Mouse (Mus musculus) hindbrain, embryonic 11.5 days (tissue): ENCODE measurements around the gene Ndufa5. TPM values are rescaled to one million over a fixed set of nuclear protein-coding genes. Genes with fewer than 3 reads are reported as not detected.

Experiments
- ATAC-seq: fragments of 200-750 bp; cut with Nextera tagmentation; 2 replicates; pipeline ENCODE4 v1.8.0; 2017; ENCODE audit warnings: mild to moderate bottlenecking, moderate TSS enrichment, moderate library complexity; ENCODE audit not compliant: low FRiP score
- DNase-seq: peaks from one replicate; pipeline ENCODE4 v3.0.0-alpha.2; 2015; ENCODE audit warnings: low spot score
- H3K27ac ChIP-seq: fragments of 300-500 bp; sonication (generic); 2 replicates; pipeline ENCODE4 v1.5.1; 2014; ENCODE audit warnings: mild to moderate bottlenecking, low read depth, low read length
- H3K27me3 ChIP-seq: fragments of 300-500 bp; sonication (generic); 2 replicates; pipeline ENCODE4 v1.6.1; 2014; ENCODE audit warnings: mild to moderate bottlenecking, low read length, moderate library complexity, mixed read lengths; ENCODE audit not compliant: control insufficient read depth, insufficient read depth
- H3K36me3 ChIP-seq: fragments of 300-500 bp; sonication (generic); 2 replicates; pipeline ENCODE4 v1.6.1; 2014; ENCODE audit warnings: mild to moderate bottlenecking, low read length, moderate library complexity, mixed read lengths; ENCODE audit not compliant: control insufficient read depth, insufficient read depth
- H3K4me1 ChIP-seq: fragments of 300-500 bp; sonication (generic); replicated peaks from 2 replicates; pipeline ENCODE4 v1.6.1; 2014; ENCODE audit warnings: low read length, mixed read lengths; ENCODE audit not compliant: control insufficient read depth, insufficient read depth
- H3K4me2 ChIP-seq: fragments of 300-500 bp; sonication (generic); replicated peaks from 2 replicates; pipeline ENCODE4 v1.6.1; 2014; ENCODE audit warnings: mild to moderate bottlenecking, low read depth, low read length
- H3K4me3 ChIP-seq: fragments of 300-500 bp; sonication (generic); 2 replicates; pipeline ENCODE4 v1.5.1; 2014; ENCODE audit warnings: low read depth, low read length
- H3K9ac ChIP-seq: fragments of 300-500 bp; sonication (generic); 2 replicates; pipeline ENCODE4 v1.6.1; 2014; ENCODE audit warnings: low read depth, low read length
- H3K9me3 ChIP-seq: fragments of 300-500 bp; sonication (generic); 2 replicates; pipeline ENCODE4 v1.6.1; 2016; ENCODE audit warnings: low read length; ENCODE audit not compliant: control insufficient read depth
- WGBS: fragments of 180-500 bp; shearing (Covaris S2); extraction: QIAGEN DNeasy Blood & Tissue Kit; methylation state at CpG from one replicate; pipeline ENCODE4 v1.1.7; 2014; 5-methylcytosine and 5-hydroxymethylcytosine counted together
- polyA plus RNA-seq: library from polyadenylated mRNA; unstranded; fragments of >200 nt; fragmentation: Nextera tagmentation; extraction: Ambion mirVana; gene quantifications from 2 replicates; pipeline ENCODE4 v1.2.1, GENCODE M21; 2014

Ndufa5 gene
- polyA plus RNA-seq, 1 experiment from 2014 or later: 255 TPM

DNA sequence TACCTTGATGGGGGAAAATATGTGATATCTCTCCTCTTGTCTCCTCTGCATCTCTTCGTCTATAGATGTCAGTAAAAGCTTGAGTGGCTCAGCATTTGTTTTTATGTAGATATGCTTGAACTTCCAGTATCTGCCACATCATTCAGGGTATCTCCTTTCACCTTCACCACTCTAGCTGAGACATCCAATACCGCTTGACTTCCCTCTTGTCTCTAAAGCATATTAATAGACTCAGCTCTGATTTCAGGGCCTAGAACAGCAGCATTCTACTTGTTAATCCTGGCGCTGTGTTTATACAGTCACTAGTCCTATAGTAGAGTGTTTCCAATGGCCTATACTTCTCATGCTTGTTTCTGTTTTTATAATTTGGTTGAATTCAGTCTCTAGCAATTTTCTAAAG is 5.0 kb upstream of the Ndufa5 start:
- 85% methylated on average over 3 of the region's 3 CpGs for WGBS
- no peaks in the 10 kb centered on the region for H3K4me1 ChIP-seq
- no peaks in the 10 kb centered on the region for H3K9me3 ChIP-seq
- no peak for DNase-seq
- H3K4me2 ChIP-seq: no peak overlapping the region
- H3K36me3 ChIP-seq: no peaks in the 10 kb centered on the region
- no peak for ATAC-seq
- H3K9ac ChIP-seq: no peak overlapping the region
- H3K27ac ChIP-seq: no peak overlapping the region
- no peaks in the 10 kb centered on the region for H3K27me3 ChIP-seq
- H3K4me3 ChIP-seq: no peak overlapping the region

DNA sequence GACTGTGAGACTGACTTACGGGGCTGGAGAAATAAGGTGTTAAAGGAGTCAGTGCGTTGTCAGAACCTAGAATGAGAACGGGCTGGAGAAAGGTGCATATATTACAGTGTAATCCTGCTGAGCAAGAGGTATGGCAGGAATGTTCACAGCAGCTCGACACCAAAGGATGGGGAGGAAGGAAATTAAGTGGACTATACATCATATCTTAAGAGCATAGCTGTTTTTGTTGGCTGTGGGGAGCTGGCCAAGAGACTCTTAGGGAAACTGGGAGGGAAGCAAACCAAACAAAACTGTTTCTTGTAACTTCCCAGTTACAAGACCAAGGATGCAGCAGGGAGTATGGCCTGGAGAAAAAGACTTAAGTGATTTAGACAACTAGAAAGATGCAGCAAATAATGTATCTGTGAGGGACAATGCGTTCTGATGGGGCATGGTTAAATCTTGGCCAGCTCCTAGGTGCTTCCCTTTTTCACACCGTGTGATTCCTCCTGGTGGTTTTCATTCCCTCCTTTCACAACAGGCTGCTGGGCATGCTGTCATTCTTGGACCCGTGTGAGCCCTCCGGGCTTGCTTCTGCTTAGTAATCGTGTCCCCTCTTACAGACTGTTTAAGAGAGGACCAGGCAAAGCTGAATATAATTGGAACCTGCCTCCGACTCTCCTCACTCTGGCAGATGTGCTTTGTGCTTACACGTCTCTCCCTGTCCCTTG is 3.1 kb upstream of the Ndufa5 start:
- no peak overlapping the region for H3K9ac ChIP-seq
- H3K4me2 ChIP-seq: peak overlapping the region; percentile 18
- no peaks in the 10 kb centered on the region for H3K27me3 ChIP-seq
- WGBS: 56% methylated on average over 11 of the region's 11 CpGs
- H3K36me3 ChIP-seq: no peaks in the 10 kb centered on the region
- no peak overlapping the region for H3K27ac ChIP-seq
- H3K4me1 ChIP-seq: no peaks in the 10 kb centered on the region
- H3K9me3 ChIP-seq: no peaks in the 10 kb centered on the region
- no peak for DNase-seq
- H3K4me3 ChIP-seq: no peak overlapping the region
- no peak for ATAC-seq

DNA sequence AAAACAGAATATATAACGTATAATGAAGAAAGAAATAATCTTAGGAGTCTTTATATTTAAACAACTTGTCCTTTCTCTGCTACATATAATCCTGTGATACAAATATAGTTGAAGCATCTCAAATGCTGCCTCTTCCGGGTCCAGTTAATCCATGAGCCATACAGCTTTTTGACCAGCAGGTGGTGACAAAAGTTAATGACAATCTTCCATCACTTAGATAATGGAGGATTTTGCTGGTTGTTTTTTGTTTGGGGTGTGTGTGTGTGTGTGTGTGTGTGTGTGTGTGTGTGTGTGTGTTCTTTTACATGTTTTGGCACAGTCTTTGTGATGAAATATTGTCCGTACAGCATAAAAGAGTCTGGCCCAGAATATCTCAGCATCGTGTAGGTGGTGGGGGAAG is 2.4 kb upstream of the Ndufa5 start:
- H3K4me1 ChIP-seq: no peaks in the 10 kb centered on the region
- H3K27ac ChIP-seq: no peak overlapping the region
- H3K36me3 ChIP-seq: no peaks in the 10 kb centered on the region
- DNase-seq (peak; percentile 62), ATAC-seq (no peak)
- peak overlapping the region; percentile 18; the same call in 1 of the 2 replicates for H3K4me2 ChIP-seq
- no peak overlapping the region for H3K9ac ChIP-seq
- no peaks in the 10 kb centered on the region for H3K27me3 ChIP-seq
- no peak overlapping the region for H3K4me3 ChIP-seq
- WGBS: 23% methylated on average over 4 of the region's 4 CpGs
- no peaks in the 10 kb centered on the region for H3K9me3 ChIP-seq

DNA sequence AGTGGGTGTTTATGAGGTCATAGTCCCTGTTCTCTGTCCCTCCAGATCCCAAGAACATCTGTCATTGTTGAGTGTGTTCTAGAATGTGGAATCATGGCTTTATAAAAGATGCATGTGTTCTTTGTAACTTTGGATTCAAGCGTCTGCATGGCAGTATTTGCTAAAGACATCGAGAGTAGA is 141 bp upstream of the Ndufa5 start, which contains the start of gene Asb15:
Asb15 (plus strand) TSS at position 81 of the 180 bp plus-strand sequence.
- Histone ChIP-seq H3K27me3 (no peaks in the 10 kb centered on the region), H3K27ac (no peak within 1 kb of the TSS), H3K4me3 (peak within 1 kb of the TSS; percentile 66), H3K9me3 (no peaks in the 10 kb centered on the region), H3K4me1 (no peaks in the 10 kb centered on the region), H3K9ac (peak within 1 kb of the TSS; percentile 58), H3K4me2 (peak within 1 kb of the TSS; percentile 51), H3K36me3 (no peaks in the 10 kb centered on the region)
- peak; percentile 4 for DNase-seq
- peak; percentile 31; the same call in 1 of the 2 replicates for ATAC-seq
- 55% methylated on average over 2 of the region's 2 CpGs for WGBS

DNA sequence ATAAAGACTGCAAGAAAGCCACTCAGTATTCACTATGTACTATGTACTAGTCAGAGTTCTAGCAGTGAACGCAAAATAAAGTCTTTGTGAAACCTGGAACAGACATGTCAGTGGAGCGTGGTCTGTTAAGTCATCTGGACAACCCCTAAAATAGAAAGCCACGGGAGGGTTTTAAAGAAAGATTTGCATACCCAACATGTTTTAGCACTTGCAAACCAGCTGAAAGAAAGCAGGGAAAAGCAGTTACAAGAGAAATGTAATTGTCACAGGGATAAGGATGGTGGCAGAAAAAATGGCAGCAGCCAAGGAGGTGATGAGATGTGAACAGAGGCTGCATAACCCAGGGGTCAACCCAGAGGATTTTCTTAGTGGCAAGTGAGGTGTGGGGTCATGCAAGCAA is 2.1 kb downstream of the Ndufa5 start:
- Histone ChIP-seq H3K36me3 (no peaks in the 10 kb centered on the region), H3K4me2 (no peak overlapping the region), H3K9me3 (no peaks in the 10 kb centered on the region), H3K4me1 (no peaks in the 10 kb centered on the region), H3K9ac (no peak overlapping the region), H3K27me3 (no peaks in the 10 kb centered on the region), H3K27ac (no peak overlapping the region), H3K4me3 (no peak overlapping the region)
- 89% methylated on average over 3 of the region's 3 CpGs for WGBS
- DNase-seq (no peak), ATAC-seq (no peak)

DNA sequence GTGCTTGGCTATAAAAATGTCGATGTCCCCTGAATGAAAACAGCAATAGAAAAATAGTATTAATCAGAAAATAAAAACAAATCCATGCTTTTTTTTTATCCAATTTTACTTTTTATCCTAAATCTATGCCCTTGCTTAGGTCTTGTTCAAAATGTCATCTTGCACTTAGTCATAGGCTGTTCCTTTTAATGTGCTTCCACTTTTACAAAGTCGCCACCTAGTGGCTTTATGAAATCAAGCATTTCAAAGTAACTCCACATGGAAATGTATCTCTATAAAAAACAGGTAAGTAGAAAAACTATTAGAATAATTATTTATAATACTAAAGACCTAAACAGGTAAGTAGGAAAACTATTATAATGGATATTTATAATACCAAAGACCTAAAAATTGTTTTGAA is 11.6 kb downstream of the Ndufa5 start:
- Histone ChIP-seq H3K9me3 (no peaks in the 10 kb centered on the region), H3K36me3 (no peaks in the 10 kb centered on the region), H3K9ac (no peak overlapping the region), H3K4me3 (no peak overlapping the region), H3K27ac (no peak overlapping the region), H3K4me2 (no peak overlapping the region), H3K27me3 (no peaks in the 10 kb centered on the region), H3K4me1 (no peaks in the 10 kb centered on the region)
- peak; percentile 64; the same call in 1 of the 2 replicates for ATAC-seq
- WGBS: 45% methylated on average over 2 of the region's 2 CpGs
- DNase-seq: peak; percentile 34

DNA sequence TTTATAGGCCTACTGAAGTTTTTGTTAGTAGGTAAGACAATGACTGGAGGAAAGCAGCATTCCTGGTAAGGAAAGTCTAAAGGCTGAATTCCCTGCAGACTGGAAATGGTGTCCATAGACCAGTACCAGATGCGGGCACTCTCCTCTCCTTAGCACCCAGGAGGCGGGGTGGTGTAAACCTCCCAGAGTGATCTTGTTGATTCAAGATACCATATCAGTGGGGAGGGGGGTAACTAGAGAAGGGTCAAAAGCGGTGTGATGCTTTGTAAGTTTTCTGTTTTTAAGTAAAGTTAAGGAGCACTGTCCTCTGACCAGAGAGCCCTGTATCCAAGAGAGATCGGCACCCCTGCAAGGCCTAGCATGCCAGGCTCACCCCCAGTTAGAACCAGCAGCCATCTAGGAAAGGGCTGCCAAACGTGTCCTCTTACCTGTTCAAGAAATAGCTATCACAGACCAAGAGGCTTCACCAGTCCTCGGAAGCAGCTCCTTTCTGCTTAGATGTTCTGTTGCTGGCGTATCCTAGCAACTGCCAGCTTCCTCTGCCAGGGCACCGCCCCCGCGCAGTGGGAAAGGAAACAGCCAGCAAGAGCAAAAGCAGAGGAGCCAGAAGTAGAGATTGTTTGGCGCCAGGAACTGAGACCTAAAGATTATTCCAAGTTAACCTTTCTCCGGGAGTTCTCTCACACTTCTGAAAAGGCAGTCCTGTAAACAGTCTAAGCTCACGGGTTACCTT is 13.1 kb downstream of the Ndufa5 start, which contains the start of gene Iqub:
Iqub (minus strand) TSS at position 516 of the 733 bp plus-strand sequence.
- H3K9ac ChIP-seq: no peak within 1 kb of the TSS
- no peak within 1 kb of the TSS for H3K4me3 ChIP-seq
- H3K4me1 ChIP-seq: no peaks in the 10 kb centered on the region
- no peaks in the 10 kb centered on the region for H3K27me3 ChIP-seq
- DNase-seq: peak; percentile 68
- peak; percentile 77 for ATAC-seq
- H3K9me3 ChIP-seq: no peaks in the 10 kb centered on the region
- no peaks in the 10 kb centered on the region for H3K36me3 ChIP-seq
- H3K27ac ChIP-seq: no peak within 1 kb of the TSS
- H3K4me2 ChIP-seq: peak within 1 kb of the TSS; percentile 5; the same call in 1 of the 2 replicates
- 23% methylated on average over 13 of the region's 13 CpGs for WGBS

DNA sequence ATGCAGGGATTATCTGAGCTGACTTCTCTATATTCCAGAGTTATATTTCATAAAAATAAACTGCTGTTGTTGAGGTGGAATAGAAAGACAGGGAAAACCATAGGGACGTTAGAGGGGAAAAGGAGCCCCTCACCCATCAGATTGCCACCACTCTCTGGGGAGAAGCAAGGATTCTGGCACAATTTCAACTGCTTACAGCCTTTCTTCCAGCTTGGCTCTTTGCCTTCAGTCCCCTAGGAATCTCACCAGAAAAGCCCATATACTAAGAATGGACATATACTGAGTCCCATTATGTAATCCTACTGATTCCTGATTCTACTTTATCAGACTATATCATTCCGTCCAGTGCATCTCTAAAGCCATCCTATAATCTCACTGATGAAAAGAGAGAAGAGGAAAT is 23.7 kb downstream of the Ndufa5 start:
- DNase-seq (no peak), ATAC-seq (no peak)
- Histone ChIP-seq H3K9me3 (no peaks in the 10 kb centered on the region), H3K27ac (no peak overlapping the region), H3K9ac (no peak overlapping the region), H3K4me3 (no peak overlapping the region), H3K36me3 (no peaks in the 10 kb centered on the region), H3K4me2 (no peak overlapping the region), H3K27me3 (no peaks in the 10 kb centered on the region), H3K4me1 (no peaks in the 10 kb centered on the region)
- WGBS: 98% methylated on average over 2 of the region's 2 CpGs

DNA sequence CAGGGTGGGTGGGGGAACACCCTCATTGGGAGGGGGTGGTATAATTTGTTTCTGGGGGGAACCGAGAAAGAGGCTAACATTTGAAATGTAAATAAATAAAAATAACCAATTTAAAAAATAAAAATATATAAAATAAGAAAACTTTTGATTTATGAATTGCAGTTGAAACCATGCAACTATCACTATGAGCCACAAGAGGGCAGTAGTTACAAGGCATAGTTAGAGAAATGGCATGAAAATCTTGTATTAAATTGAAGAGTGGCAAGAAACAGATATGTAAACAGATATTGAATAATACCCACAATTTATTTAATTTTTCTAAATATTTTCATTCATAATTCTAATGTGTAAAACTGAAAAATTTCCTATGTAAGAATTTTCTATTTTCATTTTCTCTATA is 37.5 kb downstream of the Ndufa5 start:
- peak; percentile 25 for DNase-seq
- no peak overlapping the region for H3K9ac ChIP-seq
- no peak overlapping the region for H3K4me2 ChIP-seq
- WGBS: 14% methylated on average over 1 of the region's 1 CpGs
- H3K4me3 ChIP-seq: no peak overlapping the region
- no peaks in the 10 kb centered on the region for H3K36me3 ChIP-seq
- H3K27me3 ChIP-seq: no peaks in the 10 kb centered on the region
- H3K9me3 ChIP-seq: no peaks in the 10 kb centered on the region
- H3K4me1 ChIP-seq: no peaks in the 10 kb centered on the region
- ATAC-seq: no peak
- no peak overlapping the region for H3K27ac ChIP-seq
